Mouse (Mus musculus): ENCODE measurements at regions not wholly inside any gene's neighbourhood (a gene's known extent, or its start where the extent isn't known, plus 50 kb on each side); places are given as distances from the start of the nearest gene placed in this dataset.

GRCm38 (mm10) chr4:31831469-31831868 lies 132.4 kb upstream of the Map3k7 start:
- TF ChIP-seq MYOD1 (IDR thresholded peaks at IDR 0.05; ENCODE audit: control insufficient read depth in 1 of 3, insufficient read length in 2 of 3, low read depth in 2 of 3) (no peak), POLR2AphosphoS2 (IDR thresholded peaks at IDR 0.05; ENCODE audit: insufficient read length, low read depth) (no peak), MAX (IDR thresholded peaks at IDR 0.05; ENCODE audit: low read depth) (no peak), SRF (IDR thresholded peaks at IDR 0.05; ENCODE audit: control insufficient read depth, insufficient read length, low read depth) (no peak), USF1 (IDR thresholded peaks at IDR 0.05; ENCODE audit: low read depth) (no peak), POLR2A (IDR thresholded peaks at IDR 0.05; ENCODE audit: insufficient read length, low read depth) (no peak), E2F4 (IDR thresholded peaks at IDR 0.05; ENCODE audit: insufficient read depth) (no peak), MYOG (IDR thresholded peaks at IDR 0.05; ENCODE audit: control insufficient read depth in 1 of 3, insufficient read depth in 1 of 3, insufficient read length in 2 of 3, low read depth in 2 of 3) (no peak), TCF3 (IDR thresholded peaks at IDR 0.05; ENCODE audit: insufficient read length, low read depth) (no peak), TCF12 (IDR thresholded peaks at IDR 0.05; ENCODE audit: insufficient read depth, poor library complexity, severe bottlenecking) (no peak)
